Mouse (Mus musculus) G1E (cell line): Measurements from ENCODE around the gene Rtel1. TPM values are rescaled to one million over a fixed set of nuclear protein-coding genes. Genes with fewer than 3 reads are reported as not detected.
A peak's percentile ranks its signal among the peaks of the same experiment; 100 is the strongest.

Experiments used
- ATAC-seq: 2 replicates; pipeline ENCODE4 v1.8.0; 2016; ENCODE audit warnings: mild to moderate bottlenecking; ENCODE audit not compliant: insufficient number of reproducible peaks, poor library complexity, low FRiP score, severe bottlenecking; ENCODE audit errors: extremely low read depth
- DNase-seq: peaks from one replicate; pipeline ENCODE4 v3.0.0; 2012; ENCODE audit warnings: low spot score
- H3K27me3 ChIP-seq: 2 replicates; pipeline ENCODE4 v1.6.1; 2012; ENCODE audit warnings: mild to moderate bottlenecking, low read length, inconsistent platforms; ENCODE audit not compliant: insufficient read depth
- H3K36me3 ChIP-seq: replicated peaks from 2 replicates; pipeline ENCODE3; 2012; ENCODE audit warnings: mild to moderate bottlenecking, inconsistent platforms
- H3K4me1 ChIP-seq: 2 replicates; pipeline ENCODE4 v1.6.1; 2012; ENCODE audit warnings: low read depth, low read length, inconsistent platforms, mixed read lengths; ENCODE audit not compliant: insufficient read depth
- H3K4me3 ChIP-seq: 2 replicates; pipeline ENCODE4 v1.5.1; 2012; ENCODE audit warnings: low read depth, mild to moderate bottlenecking, inconsistent platforms, low read length, moderate library complexity, mixed read lengths
- H3K9me3 ChIP-seq: replicated peaks from 2 replicates; pipeline ENCODE4 v1.6.1; 2012; ENCODE audit warnings: inconsistent platforms
- CTCF ChIP-seq: IDR thresholded peaks from 2 replicates; pipeline ENCODE4 v1.5.1; 2012; ENCODE audit warnings: low read depth, low read length, inconsistent platforms, mixed read lengths
- GATA1 ChIP-seq: IDR thresholded peaks from 2 replicates; pipeline ENCODE4 v1.6.1; 2012; ENCODE audit warnings: borderline replicate concordance, low read length, inconsistent platforms, mixed read lengths
- GATA2 ChIP-seq: IDR thresholded peaks from 2 replicates; pipeline ENCODE4 v1.6.1; 2012; ENCODE audit warnings: low read depth, low read length, inconsistent platforms, borderline replicate concordance
- POLR2AphosphoS5 ChIP-seq: IDR thresholded peaks from 2 replicates; pipeline ENCODE4 v1.6.1; 2012; ENCODE audit warnings: low read depth, low read length, inconsistent platforms; ENCODE audit not compliant: insufficient replicate concordance
- TAL1 ChIP-seq: conservative IDR thresholded peaks from 2 replicates; pipeline ENCODE4 v1.6.1; 2012; ENCODE audit warnings: low read depth, low read length, inconsistent platforms, mixed read lengths
- polyA plus RNA-seq: library from polyadenylated mRNA; stranded (reverse); fragments of >175 nt; gene quantifications from 2 replicates; pipeline ENCODE4 v1.2.3, GENCODE M21; 2012
- total RNA-seq, 2 experiments: library from RNA; stranded (forward) in 1 of 2; stranded (reverse) in 1 of 2; fragments of 200-1000 nt in 1 of 2; fragments of >200 nt in 1 of 2; fragmentation: Nextera tagmentation in 1 of 2; gene quantifications; 2 replicates each; pipeline ENCODE4 v1.2.3; 2014 to 2017

Rtel1 gene
- total RNA-seq (2014; fragmentation: Nextera tagmentation) (79.8 and 89.5 TPM in 2 replicates), total RNA-seq (2017) (59.2 and 80.4 TPM in 2 replicates), polyA plus RNA-seq (17.9 and 24.5 TPM in 2 replicates)

GRCm38 (mm10) chr2:181319248-181320102 is at the start of gene Rtel1:
Gene Rtel1 (plus strand): TSS chr2:181319739.
- Histone ChIP-seq H3K4me3 (peak within 1 kb of the TSS; percentile 74), H3K27me3 (peaks cover 4% of the 10 kb centered on the region; the same call in 1 of the 2 replicates), H3K4me1 (peaks cover 22% of the 10 kb centered on the region), H3K9me3 (no peaks in the 10 kb centered on the region), H3K36me3 (peaks cover 38% of the 10 kb centered on the region)
- DNase-seq (peak; percentile 83), ATAC-seq (peak; percentile 95)
- no peak for TF ChIP-seq CTCF
- TF ChIP-seq GATA1: no peak
- TF ChIP-seq TAL1: no peak

GRCm38 (mm10) chr2:181272092-181272491 is 47.4 kb upstream of the Rtel1 start:
- peaks cover 93% of the 10 kb centered on the region for H3K36me3 ChIP-seq
- DNase-seq (no peak), ATAC-seq (no peak)
- no peaks in the 10 kb centered on the region for H3K27me3 ChIP-seq
- no peak overlapping the region for H3K4me3 ChIP-seq
- H3K9me3 ChIP-seq: no peaks in the 10 kb centered on the region
- no peak for TF ChIP-seq GATA1
- TF ChIP-seq CTCF: no peak
- no peak for TF ChIP-seq POLR2AphosphoS5
- TF ChIP-seq TAL1: no peak
- no peak for TF ChIP-seq GATA2
- H3K4me1 ChIP-seq: no peaks in the 10 kb centered on the region

- no peak overlapping the region for H3K4me3 ChIP-seq
- ATAC-seq: no peak
- no peaks in the 10 kb centered on the region for H3K27me3 ChIP-seq
Measured at GRCm38 (mm10) chr2:181273829-181274228, 45.7 kb upstream of the Rtel1 start.

GRCm38 (mm10) chr2:181274639-181275038 is 44.9 kb upstream of the Rtel1 start:
- Histone ChIP-seq H3K4me3 (no peak overlapping the region), H3K9me3 (no peaks in the 10 kb centered on the region), H3K36me3 (peaks cover 93% of the 10 kb centered on the region), H3K4me1 (peaks cover 3% of the 10 kb centered on the region), H3K27me3 (no peaks in the 10 kb centered on the region)
- TF ChIP-seq POLR2AphosphoS5 (no peak), GATA2 (no peak), GATA1 (no peak), TAL1 (no peak), CTCF (no peak)
- no peak for DNase-seq
- ATAC-seq: no peak

More at GRCm38 (mm10) chr2:181273829-181274228, 45.7 kb upstream of the Rtel1 start:
- no peak for DNase-seq
- peaks cover 3% of the 10 kb centered on the region for H3K4me1 ChIP-seq
- H3K9me3 ChIP-seq: no peaks in the 10 kb centered on the region
- TF ChIP-seq CTCF (no peak), POLR2AphosphoS5 (no peak), GATA1 (no peak), TAL1 (no peak), GATA2 (no peak)
- H3K36me3 ChIP-seq: peaks cover 93% of the 10 kb centered on the region

GRCm38 (mm10) chr2:181276766-181277165 is 42.8 kb upstream of the Rtel1 start:
- H3K27me3 ChIP-seq: no peaks in the 10 kb centered on the region
- no peaks in the 10 kb centered on the region for H3K9me3 ChIP-seq
- peaks cover 91% of the 10 kb centered on the region for H3K36me3 ChIP-seq
- ATAC-seq (no peak), DNase-seq (peak; percentile 4)
- H3K4me1 ChIP-seq: peaks cover 3% of the 10 kb centered on the region
- no peak overlapping the region for H3K4me3 ChIP-seq
- TF ChIP-seq TAL1 (no peak), POLR2AphosphoS5 (no peak), GATA1 (no peak), GATA2 (no peak), CTCF (no peak)

- no peak for TF ChIP-seq GATA2
- TF ChIP-seq POLR2AphosphoS5: no peak
- no peak for TF ChIP-seq GATA1
- no peak for TF ChIP-seq TAL1
- no peak for TF ChIP-seq CTCF
- Histone ChIP-seq H3K9me3 (no peaks in the 10 kb centered on the region), H3K4me1 (peaks cover 3% of the 10 kb centered on the region), H3K36me3 (peaks cover 91% of the 10 kb centered on the region), H3K4me3 (no peak overlapping the region), H3K27me3 (no peaks in the 10 kb centered on the region)
- ATAC-seq: no peak
- DNase-seq: no peak
Measured at GRCm38 (mm10) chr2:181277866-181278265, 41.7 kb upstream of the Rtel1 start.
